In the genomic region with DNA sequence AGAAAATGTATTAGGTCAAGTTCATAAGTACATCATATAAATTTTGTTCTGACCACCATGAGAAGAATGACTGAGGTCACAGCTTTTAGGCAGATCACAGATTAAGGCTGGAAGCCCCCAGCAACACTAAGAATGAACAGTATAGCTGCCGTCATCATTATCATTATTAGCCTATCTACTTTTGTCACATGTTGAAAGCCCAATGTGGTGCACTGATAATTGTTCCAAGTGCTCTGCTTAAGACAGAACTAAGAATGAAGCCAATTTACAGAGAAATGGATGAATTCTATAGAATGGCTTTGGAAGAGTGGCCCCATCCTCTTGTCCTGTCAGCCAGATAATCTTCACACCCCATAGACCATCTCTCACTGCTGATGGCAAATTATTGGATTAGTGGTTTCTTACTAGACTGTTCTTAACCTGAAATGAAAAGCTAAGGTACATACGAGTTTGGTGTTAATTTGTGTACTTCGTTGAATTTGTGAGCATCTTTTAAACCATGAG, we compare ENCODE assay signal across 21 mouse cellular contexts. TPM values are rescaled to one million over a fixed set of nuclear protein-coding genes. Genes with fewer than 3 reads are reported as not detected.
"Had no signal": no experiment of that assay in that cellular context is flagged by ENCODE, and none has a peak within 500 bp of the region (broad histone marks: within the 10 kb centered on the region; RNA-seq: fewer than 3 reads in every experiment).

No protein-coding gene starts in this region.

- DNase-seq: kidney, adult 2 months; kidney, postnatal 25 days; layer of hippocampus, adult 9-11 months; lung, adult 18-20 months; lung, postnatal 10 days; lung, postnatal 36 days; retina, postnatal 1 day; right cerebral cortex, postnatal 25 days; spleen, adult 18-20 months; thymus, postnatal 36 days had no signal

- H3K27ac ChIP-seq: kidney, postnatal 0 days; layer of hippocampus, adult 2 months; lung, embryonic 15.5 days; midbrain, embryonic 10.5 days; midbrain, embryonic 13.5 days; stomach, embryonic 15.5 days had no signal

- ATAC-seq: inflammation-experienced regulatory T-cells, adult 6 months; intestine, embryonic 16.5 days; midbrain, embryonic 13.5 days; midbrain, embryonic 16.5 days had no signal

- H3K36me3 ChIP-seq: lung, embryonic 15.5 days; midbrain, embryonic 13.5 days; stomach, embryonic 15.5 days had no signal

- H3K4me2 ChIP-seq: lung, embryonic 15.5 days; midbrain, embryonic 13.5 days; stomach, embryonic 15.5 days had no signal

- H3K4me1 ChIP-seq: lung, embryonic 15.5 days; megakaryocyte, embryonic 14.5 days; midbrain, embryonic 10.5 days; midbrain, embryonic 13.5 days; stomach, embryonic 15.5 days had no signal

- H3K9ac ChIP-seq: lung, embryonic 15.5 days; midbrain, embryonic 13.5 days; stomach, embryonic 15.5 days had no signal

- H3K27me3 ChIP-seq: lung, embryonic 15.5 days; megakaryocyte, embryonic 14.5 days; midbrain, embryonic 13.5 days; stomach, embryonic 15.5 days had no signal

- H3K9me3 ChIP-seq: lung, embryonic 15.5 days; megakaryocyte, embryonic 14.5 days; midbrain, embryonic 10.5 days; midbrain, embryonic 13.5 days; stomach, embryonic 15.5 days had no signal

- H3K4me3 ChIP-seq: layer of hippocampus, adult 2 months; lung, embryonic 15.5 days; megakaryocyte, embryonic 14.5 days; midbrain, embryonic 10.5 days; midbrain, embryonic 13.5 days; myocyte; stomach, embryonic 15.5 days had no signal

RNA-seq across cellular contexts. Expression of gene Fhl1, which starts 28.7 kb away (rescaled TPM):
- polyA plus RNA-seq: inflammation-experienced regulatory T-cells, adult 6 months had no signal
